Mouse (Mus musculus): ENCODE data around the gene Gtf3c5.

The Gtf3c5 gene

DNA sequence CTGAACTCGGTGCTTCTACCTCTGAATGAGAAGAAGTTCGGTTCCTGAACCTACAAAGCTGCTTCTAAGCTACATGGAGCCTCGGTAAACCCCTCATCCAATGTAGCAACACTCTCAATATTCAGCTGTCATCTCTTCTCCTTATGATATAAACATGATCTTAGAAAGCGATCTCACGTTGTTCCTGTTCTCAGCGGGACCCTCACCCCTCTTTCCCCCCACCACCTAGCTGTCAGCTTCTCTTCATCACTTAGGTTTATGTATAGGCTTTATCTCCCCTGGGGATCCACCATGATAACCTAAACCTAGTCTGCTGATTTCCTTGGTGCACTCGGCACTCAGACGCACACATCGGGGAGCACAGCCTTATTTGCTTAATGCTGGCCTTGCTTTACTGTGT is at the start of gene Gtf3c5:
TSS of gene Gtf3c5 (minus strand) at position 101 of the 400 bp plus-strand sequence.
- DNase-seq (ENCODE audit: low spot score) = no peak

DNA sequence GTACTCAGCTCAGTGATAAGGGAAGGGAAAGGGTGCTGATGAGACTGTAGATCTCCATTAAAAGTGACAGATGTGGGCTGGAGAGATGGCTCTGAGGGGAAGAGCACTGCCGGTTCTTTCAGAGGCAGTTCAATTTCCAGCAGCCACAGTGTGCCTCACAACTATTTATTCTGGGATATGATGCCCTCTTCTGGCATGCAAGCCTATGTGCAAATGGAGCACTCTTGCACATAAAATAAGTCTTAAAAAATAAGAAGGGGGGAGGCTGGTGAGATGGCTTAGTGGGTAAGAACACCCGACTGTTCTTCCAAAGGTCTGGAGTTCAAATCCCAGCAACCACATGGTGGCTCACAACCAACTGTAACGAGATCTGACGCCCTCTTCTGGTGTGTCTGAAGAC is 49.6 kb upstream of the Gtf3c5 start:
- no peak for DNase-seq (ENCODE audit: low spot score)

DNA sequence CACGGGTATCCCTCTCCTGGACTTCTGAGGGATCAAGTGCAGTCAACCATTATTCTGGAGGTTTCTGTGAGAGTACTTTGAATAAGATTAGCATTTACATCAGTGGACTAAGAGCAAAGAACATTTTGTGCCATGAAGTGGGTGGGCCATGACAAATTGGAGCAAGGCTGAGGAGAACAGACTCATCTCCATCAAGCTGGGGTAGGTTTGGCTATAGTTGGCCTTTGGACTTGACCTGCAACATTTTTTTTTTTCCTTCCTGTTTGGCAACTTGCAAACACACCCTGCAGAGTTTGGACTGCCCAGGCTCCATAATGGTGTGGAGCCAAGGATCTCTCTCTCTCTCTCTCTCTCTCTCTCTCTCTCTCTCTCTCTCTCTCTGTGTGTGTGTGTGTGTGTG is 49.1 kb upstream of the Gtf3c5 start:
- DNase-seq (ENCODE audit: low spot score) = no peak

DNA sequence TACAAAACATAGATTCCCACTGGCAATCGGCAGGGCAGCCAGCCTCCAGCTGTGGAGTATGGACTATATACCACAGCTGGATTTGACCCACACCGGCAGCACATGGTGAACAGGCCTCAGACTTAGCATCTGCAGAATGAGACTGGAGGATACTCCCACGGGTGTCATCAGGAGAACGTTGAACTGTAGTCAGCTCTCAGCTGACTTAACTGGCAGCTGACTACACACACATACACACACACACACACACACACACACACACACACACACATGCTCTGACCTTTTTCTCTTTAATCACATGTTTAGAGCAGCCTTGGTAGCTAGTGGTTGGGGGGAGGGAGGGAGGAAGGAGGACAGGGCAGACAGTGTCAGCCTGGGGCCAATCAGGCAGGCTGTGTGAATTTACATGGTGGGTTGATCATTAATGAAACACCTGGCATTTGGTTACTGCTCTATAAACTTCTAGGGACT is 46.4 kb upstream of the Gtf3c5 start:
- DNase-seq (ENCODE audit: low spot score) = no peak

DNA sequence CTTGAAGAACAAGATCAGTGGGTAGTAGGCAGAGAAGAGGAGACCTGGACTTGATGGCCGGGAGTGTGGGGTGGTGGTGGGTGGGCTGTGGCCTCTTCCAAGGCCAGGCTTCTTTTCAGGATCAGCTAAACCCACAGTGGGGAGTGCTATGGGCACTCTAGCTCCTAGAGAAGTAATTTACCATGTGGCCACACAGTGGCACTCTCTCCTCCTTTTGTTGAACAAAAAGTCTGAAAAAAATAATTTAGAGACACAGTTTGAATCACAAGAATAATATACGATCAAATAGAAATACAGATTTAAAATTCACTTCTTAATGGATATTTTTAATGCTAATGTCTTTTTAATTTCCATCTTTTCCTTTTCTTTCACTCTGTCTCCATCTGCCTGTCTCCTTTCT is 44.5 kb upstream of the Gtf3c5 start:
- no peak for DNase-seq (ENCODE audit: low spot score)

DNA sequence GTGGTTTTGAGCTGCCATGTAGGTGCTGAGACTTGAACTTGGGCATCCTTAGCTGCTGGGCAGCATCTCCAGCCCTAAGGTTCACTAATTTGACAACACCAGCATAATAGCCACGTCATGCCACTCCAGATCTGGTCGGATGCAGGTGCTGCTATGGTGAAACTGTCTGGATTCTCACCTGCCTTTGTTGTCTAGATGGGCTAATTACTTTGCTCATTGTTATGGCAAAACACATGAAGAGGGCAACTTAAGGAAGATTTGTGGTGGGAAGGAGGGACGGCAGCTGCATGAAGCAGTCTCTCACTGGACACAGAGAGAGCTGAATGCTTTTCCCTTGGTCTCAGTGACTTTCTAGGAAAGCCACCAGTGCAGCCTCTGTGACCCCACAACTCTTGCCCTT is 42.5 kb upstream of the Gtf3c5 start:
- no peak for DNase-seq (ENCODE audit: low spot score)

DNA sequence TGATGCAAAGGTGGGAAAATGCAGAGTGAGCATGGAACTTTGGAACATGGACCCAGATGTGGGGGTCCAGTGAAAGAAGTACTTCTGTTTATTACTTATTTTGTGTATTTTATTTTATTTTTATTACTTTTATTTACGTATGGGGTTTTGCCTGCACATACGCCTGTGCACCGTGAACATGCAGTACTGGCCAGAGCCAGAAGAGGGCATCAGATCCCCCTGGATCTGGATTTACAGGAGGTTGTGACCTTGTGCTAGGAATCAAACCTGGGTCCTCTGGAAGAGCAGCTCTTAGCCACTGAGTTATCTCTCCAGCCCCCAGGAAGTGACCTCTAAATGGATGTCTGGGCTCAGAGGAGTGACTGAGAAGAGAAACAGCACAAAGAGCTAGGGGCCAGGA is 41.3 kb upstream of the Gtf3c5 start:
- no peak for DNase-seq (ENCODE audit: low spot score)

DNA sequence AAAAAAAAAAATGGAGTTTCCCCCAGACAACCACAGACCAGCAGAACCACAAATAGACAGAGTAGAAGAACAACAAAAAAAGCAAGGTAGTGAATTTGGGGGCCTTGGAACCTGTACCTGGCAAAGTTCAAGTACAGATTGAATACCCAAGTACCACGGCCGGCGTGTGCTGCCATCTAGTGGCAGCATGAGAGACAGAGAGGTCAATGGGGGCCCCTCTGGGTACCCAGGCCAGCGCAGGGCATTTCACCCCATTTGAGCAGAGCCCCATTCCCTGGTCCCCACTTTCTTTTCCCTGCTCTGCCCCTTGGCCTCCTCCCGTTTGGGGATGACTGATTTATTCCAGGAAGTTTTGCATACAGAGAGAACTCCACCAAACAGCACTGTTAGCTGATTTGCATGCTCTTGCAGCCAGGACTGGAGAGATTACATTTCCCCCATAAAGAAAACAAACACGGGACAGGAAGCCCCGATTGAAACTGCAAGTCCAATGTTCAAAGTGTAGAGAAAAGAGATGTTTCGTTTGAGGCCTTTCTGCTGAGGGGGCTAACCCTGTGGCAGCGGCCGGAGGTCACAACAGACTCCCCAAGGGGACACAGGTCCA is 39.1 kb upstream of the Gtf3c5 start:
- peak; percentile 21 for DNase-seq (ENCODE audit: low spot score)

DNA sequence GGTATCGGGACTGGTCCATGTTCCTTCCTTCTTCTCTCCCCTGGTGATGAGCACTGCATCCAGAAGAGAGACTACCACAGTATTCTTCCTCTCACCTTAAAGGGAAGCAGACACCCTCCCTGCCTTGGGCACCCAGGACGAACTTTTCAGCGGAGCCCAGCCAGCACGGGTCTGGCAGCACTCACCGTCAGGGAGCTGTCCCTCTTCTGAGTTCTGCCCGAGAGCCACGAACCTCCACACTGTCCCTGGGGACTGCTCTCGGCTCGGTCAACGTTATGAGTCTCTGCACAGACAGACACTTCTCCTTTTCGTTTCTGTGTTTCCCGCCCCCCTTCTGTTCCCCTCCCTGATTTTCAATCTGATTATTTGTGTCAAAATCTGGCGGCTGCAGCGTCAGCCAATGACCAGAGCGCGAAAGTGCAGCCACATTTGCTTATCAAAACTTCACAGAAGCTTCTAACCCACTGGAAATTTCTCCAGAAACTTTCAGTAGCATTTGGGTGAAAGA is 38.2 kb upstream of the Gtf3c5 start, which contains the start of gene Gfi1b:
TSS of gene Gfi1b (minus strand) at position 319 of the 508 bp plus-strand sequence.
- DNase-seq (ENCODE audit: low spot score) = no peak

DNA sequence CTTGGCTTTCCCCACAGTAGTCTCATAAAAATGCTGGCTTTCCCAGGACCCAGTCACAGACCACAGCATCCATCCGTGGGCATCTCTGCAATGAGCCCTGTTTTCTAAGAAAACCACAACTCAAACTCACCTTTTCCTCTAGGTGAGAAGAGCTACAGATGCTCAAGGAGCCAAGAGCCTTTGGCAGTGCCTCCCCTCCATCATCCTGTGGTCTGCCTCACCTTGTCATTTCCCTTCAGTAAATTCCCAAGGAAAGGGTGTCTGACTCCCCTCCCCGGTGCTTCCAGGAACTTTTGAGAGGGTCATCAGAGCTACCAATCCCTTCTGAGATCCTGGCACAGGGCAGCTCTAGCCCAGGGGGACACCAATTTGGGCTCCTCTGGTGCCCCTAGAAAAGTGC is 37.6 kb upstream of the Gtf3c5 start:
- no peak for DNase-seq (ENCODE audit: low spot score)

DNA sequence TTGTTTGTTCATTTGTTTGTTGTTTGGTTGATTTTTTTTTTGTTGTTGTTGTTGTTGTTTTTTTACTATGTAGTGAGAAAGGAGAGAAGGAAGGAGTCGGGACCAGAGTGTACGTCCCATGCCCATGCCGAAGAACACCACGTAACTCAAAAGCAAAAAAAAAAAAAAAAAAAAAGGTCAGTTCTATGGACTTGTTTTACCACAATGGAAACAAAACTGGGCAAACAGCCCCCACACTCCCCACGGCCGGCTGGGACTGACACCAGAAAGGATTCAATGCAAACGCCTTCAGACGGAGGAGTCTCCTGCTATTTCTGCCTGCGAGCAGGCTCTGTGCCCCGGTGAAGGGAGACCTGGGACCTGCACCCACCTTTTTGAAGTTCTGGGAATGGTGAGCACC is 37.0 kb upstream of the Gtf3c5 start:
- no peak for DNase-seq (ENCODE audit: low spot score)

DNA sequence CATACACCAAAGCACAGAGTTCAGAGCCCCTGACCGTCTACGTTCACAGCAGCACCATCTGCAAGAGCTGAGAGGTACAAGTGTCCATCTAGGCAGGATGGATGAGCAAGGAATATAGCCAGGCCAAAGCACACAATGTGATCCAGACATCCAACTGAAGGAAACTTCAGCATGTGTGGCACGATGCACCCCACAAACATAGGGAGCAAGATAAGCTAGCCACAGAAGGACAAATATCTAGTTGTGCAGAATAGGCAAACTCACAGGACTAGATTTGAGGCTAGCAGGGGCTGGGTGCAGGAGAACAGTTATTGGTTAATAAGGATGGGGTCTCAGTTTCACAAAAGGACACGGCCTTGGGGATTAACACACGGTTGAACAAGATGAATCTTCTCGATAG is 35.8 kb upstream of the Gtf3c5 start:
- no peak for DNase-seq (ENCODE audit: low spot score)

DNA sequence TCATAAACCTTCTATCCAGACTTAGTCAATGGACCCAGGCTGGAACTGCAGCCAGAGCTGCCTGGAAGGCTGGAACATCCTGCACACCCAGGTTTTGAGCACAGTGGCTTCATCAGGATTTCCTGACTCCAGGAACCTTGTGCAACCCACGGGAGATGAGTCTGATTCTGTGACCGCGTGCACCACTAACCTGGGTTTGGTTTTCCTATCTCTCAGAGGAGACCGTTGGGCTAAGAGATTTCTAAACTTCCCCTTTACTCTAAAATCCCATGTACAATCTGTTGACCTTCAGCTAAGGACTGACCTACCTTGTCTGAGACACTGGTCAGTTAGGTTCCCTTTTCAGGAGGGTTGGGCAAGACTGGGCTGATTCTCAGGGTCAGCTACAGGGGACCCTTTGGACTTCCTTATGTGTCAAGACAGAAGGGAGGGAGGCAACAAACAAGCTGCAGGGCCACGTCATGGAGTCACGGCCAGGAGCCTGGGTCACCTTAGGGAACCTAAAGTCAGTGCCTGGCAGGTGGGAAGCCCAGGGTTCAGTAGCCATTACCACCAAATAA is 35.3 kb upstream of the Gtf3c5 start:
- DNase-seq (ENCODE audit: low spot score) = no peak

DNA sequence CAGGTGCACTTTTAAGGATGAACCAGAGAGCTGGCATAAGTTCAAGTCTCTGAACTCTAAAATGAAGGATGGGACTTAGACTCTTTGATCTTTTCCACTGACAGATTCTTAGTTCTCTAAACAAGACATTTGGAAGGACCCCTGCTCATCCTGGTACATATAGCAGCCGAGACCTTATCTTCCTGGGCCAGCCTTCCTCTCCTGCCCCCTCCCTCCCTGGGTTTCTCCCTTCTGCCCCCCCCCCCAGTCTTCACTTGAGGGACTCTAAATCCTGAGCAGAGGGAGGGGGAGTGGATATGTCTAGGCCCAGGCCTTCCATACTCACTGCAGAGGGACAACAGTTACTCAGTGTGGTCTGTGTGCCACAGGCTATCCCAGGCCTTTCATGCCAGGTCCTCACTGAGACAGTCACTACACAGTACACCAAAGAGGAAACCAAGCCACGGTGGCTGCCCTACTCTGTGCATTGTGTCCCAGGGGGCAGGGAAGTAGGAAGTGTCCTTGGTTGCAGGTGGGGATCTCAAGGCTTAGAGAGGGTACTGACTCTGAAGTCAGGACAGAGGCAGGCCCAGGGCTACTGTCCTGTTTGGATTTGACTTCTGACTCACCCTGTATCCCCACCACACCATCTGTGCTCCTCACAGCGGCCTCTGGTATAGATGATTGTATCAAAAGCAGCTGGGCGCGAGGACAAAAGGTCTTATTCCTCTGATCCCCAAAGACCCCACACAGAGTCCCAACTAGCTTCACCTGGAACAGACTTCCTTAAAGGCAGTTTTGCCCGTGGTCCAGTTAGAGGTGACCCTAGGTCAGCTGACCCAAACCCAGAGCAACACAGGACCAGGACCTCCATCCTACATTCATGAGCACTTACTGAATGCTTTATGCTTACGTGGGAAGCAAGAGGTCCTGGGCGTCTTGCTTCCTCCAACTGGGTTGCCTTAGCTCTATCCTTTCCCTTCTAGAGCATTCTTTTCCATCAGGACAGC is 34.2 kb upstream of the Gtf3c5 start:
- DNase-seq (ENCODE audit: low spot score) = no peak

DNA sequence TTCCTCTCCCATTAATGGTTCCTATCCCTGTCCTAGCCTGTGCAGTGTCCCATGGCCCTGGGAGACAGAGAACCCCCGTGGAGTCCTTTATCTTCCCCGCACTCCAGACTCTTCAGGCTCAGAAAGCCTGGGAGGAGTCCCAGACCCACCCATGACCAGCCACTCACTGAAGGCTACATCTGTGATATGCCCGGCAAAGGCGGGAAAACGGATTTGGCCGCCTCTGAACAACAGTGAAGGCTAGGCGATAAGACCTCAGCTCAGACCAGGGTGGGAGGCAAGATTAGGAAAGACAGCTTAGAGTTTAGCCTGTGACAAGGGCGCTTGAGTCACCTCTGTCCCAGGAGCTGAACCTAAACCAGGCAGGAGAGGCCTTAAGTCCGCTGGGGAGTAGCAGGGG is 33.3 kb upstream of the Gtf3c5 start:
- DNase-seq (ENCODE audit: low spot score) = no peak

DNA sequence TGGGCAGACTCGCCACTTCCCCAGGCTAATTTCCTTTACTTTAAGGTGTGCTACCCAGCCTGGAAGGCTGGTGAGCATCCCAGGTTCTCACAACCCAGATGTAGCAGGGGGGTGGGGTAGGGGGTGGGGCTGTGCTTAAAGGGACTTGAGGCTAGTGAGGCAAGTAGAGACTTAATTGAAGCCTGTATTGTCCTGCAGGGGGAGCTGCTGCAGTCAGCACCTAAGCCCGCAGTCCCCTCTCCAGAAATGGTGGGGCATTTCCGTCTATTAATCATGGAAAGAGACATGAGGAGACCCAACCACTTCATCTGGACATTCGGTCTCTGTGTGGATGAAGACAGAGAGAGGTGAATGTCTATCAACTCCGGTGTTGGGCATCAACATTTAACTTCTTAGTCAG is 32.8 kb upstream of the Gtf3c5 start:
- no peak for DNase-seq (ENCODE audit: low spot score)

DNA sequence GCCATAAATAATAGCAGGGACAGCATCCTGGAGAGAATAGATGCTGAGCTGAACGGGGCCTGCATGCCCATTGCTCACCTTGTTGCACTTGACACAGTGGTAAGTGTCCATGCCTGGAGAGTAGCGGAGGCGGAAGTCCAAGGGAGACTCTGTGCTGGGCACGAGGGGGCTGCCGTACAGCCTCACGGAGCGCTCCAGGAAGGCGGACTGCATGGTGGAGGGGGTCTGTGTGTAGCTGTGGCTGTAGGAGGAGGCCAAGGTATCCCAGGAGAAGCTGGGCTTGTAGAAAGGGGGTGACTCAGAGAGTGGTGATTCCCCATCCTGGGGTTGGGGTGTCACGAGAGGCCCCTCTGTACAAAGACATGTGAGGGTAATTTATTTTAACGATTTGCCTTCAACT is 30.0 kb upstream of the Gtf3c5 start:
- DNase-seq (ENCODE audit: low spot score) = no peak

DNA sequence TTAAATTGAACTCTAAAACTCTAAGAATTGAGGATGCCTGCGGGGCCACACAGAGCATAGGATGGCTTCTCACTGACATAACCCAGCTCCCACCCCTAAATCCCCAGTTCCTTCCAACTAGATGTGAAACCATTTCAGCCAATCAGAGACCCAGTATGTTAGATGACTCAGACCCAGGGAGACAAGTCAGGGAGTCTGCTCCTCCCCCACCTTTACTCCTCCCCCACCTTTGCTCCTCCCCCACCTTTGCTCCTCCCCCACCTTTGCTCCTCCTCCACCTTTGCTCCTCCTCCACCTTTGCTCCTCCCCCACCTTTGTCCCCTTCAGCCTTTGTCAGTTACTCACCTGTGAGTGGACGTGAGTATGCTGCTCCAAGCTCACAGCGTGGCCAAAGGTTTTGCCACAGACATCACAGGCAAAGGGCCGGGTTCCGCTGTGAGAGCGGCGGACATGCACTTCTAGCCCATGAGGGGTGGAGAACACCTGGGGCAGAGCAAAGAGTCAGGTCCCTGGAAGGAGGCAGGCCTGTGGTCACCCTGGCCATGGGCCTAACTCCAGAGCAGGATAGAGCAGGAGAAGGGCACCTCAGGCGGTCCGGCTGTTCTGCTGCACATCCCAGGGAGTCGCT is 29.0 kb upstream of the Gtf3c5 start:
- DNase-seq (ENCODE audit: low spot score) = no peak

DNA sequence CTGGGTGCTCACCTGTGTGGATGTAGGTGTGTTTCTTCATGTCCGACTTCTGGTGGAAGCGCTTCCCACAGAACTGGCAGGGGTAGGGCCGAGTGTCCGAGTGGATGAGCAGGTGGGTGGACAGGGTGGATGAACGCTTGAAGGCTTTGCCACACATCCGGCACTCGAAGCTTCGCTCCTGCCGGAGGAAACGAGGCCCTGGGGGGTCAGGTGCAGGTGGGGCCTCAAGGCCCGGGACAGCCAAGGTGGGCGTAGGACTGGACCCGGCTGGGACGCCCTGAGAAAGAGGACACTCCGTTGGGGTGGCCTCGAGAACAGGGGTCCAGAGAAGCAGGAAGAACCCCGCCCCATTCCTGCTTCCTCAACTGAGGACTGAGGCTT is 27.8 kb upstream of the Gtf3c5 start:
- DNase-seq (ENCODE audit: low spot score) = no peak

DNA sequence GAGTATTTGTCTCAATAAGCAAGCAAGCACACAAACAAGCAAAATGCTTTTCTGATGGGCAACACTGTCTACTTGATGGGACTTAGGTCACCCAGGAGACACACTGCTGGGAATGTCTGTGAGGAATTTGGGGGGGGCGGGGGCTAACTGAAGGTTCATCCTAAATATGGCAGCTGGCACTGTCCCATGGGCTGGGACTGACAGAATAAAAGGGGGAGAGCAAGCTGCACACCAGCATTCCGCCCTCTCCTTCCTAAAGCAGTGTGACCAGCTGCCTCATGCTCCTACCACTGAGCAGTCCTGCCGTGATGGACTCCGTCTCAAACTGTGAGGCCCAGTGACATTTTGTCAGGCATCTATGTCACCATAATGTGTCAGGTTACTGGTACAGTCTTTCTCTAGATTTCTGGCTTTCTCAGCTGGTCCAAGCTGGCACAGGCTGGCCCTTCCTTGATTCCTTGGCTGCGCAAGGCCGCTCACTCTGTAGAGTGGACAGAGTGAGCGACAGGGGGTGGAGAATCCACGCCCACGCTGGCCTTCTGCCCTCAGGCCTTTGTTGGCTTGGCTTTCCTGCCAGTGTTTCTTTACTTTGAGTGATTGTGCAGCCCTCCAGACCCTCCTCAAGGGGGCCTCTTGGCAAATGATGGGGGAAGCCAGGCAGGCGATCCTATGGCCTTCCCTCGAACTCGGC is 27.3 kb upstream of the Gtf3c5 start:
- no peak for DNase-seq (ENCODE audit: low spot score)

DNA sequence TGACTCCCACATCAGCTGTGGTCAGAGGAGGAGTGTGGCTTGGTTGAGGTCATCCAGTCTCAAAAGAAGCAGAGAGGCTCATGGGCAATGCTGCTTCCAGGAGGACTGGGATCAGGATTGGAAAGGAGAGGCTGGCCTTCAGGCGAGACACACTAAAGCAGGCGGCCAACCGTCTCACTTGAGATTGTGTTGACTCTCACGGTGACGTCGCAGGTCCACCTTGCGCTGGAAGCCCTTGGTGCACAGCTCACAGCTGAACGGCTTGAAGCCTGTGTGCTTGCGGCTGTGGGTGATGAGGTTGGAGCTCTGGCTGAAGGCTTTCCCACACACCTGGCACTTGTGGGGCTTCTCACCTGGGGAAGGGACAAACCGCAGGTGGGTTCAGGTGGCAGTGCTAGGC is 26.3 kb upstream of the Gtf3c5 start:
- DNase-seq (ENCODE audit: low spot score) = no peak

Measured in urinary bladder, postnatal 25 days (tissue).